Mouse (Mus musculus) forebrain, embryonic 15.5 days (tissue): Measurements from ENCODE around the gene Cyp4a10. TPM values are rescaled to one million over a fixed set of nuclear protein-coding genes. Genes with fewer than 3 reads are reported as not detected.
"Not testable (repeated sequence)": the region's sequence is repeated elsewhere in the genome, so short reads cannot be mapped to it uniquely, and the experiment has no call there.

Experiments
- ATAC-seq: fragments of 200-750 bp; cut with Nextera tagmentation; replicated peaks from 2 replicates; pipeline ENCODE4 v1.8.0; 2017; ENCODE audit warnings: mild to moderate bottlenecking, moderate TSS enrichment, moderate library complexity
- H3K27ac ChIP-seq: fragments of 300-500 bp; sonication (generic); replicated peaks from 2 replicates; pipeline ENCODE4 v1.5.1; 2015; ENCODE audit warnings: mild to moderate bottlenecking, inconsistent platforms
- H3K27me3 ChIP-seq: fragments of 300-500 bp; sonication (generic); 2 replicates; pipeline ENCODE4 v1.6.1; 2015; ENCODE audit warnings: inconsistent platforms
- H3K36me3 ChIP-seq: fragments of 300-500 bp; sonication (generic); 2 replicates; pipeline ENCODE4 v1.6.1; 2015; ENCODE audit warnings: mild to moderate bottlenecking, inconsistent platforms
- H3K4me1 ChIP-seq: fragments of 300-500 bp; sonication (generic); 2 replicates; pipeline ENCODE4 v1.6.1; 2015; ENCODE audit warnings: inconsistent platforms
- H3K4me2 ChIP-seq: fragments of 300-500 bp; sonication (generic); replicated peaks from 2 replicates; pipeline ENCODE4 v1.6.1; 2015; ENCODE audit warnings: mild to moderate bottlenecking, inconsistent platforms
- H3K4me3 ChIP-seq: fragments of 300-500 bp; sonication (generic); 2 replicates; pipeline ENCODE4 v1.5.1; 2015; ENCODE audit warnings: mild to moderate bottlenecking, inconsistent platforms
- H3K9ac ChIP-seq: fragments of 300-500 bp; sonication (generic); replicated peaks from 2 replicates; pipeline ENCODE4 v1.6.1; 2015; ENCODE audit warnings: mild to moderate bottlenecking, inconsistent platforms
- H3K9me3 ChIP-seq: fragments of 300-500 bp; sonication (generic); 2 replicates; pipeline ENCODE4 v1.6.1; 2016; ENCODE audit warnings: inconsistent platforms
- WGBS: fragments of 180-500 bp; shearing (Covaris S2); methylation state at CpG from one replicate; pipeline ENCODE4 v1.1.7; 2015; ENCODE audit warnings: mixed read lengths; 5-methylcytosine and 5-hydroxymethylcytosine counted together
- polyA plus RNA-seq: library from polyadenylated mRNA; unstranded; fragments of >200 nt; fragmentation: Nextera tagmentation; extraction: Ambion mirVana; gene quantifications from 2 replicates; pipeline ENCODE4 v1.2.1, GENCODE M21; 2015

Gene Cyp4a10
- polyA plus RNA-seq, 1 experiment from 2014 or later: not detected

DNA sequence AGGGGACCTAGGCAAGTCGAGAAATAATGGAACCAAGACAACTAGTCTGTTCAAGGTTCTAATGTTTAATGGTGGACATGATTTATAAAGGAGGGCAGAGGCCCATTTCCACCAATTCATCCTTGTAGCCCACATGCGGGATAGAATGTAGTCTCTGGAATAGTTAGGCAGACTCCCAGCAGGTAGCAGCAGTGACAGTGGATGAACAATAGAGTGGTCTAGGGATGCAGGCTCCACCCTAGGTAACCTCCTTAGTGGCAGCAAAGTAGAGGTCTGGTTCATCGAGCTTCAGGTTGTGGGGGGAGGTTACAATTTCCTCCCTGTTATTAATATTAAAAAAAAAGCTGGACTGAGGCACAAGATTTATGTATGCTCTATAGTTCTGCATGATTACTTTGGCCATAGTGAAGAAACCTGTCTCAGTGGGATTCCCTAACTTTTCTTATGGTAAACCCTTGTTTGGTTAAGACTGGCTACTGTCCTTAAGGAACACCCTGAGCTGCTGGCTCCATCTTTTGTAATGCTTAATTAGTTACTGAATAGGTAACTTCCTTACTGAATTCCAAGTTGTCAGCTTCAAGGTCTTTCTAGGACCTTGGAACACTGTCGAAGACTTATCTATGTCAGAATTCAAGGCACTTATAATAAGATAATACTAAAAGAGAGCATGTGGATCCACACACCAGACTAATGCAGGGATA, 39.9 kb downstream of the Cyp4a10 start:
- no peaks in the 10 kb centered on the region for H3K9me3 ChIP-seq
- no peak overlapping the region for H3K4me3 ChIP-seq
- no peaks in the 10 kb centered on the region for H3K27me3 ChIP-seq
- H3K36me3 ChIP-seq: no peaks in the 10 kb centered on the region
- H3K9ac ChIP-seq: no peak overlapping the region
- no peaks in the 10 kb centered on the region for H3K4me1 ChIP-seq
- H3K27ac ChIP-seq: no peak overlapping the region
- no peak overlapping the region for H3K4me2 ChIP-seq
- no peak for ATAC-seq
- WGBS: 57% methylated on average over 4 of the region's 4 CpGs

DNA sequence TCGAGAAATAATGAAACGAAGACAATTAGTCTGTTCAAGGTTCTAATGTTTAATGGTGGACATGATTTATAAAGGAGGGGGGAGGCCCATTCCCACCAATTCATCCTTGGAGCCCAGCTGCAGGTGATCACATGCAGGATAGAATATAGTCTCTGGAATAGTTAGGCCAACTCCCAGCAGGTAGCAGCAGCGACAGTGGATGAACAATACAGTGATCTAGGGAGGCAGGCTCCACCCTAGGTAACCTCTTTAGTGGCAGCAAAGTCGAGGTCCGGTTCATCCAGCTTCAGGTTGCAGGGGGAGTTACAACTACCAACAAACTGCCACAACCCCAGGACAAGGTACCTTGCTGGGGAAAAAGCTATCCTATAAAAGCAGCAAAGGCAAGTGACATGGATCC, 43.2 kb downstream of the Cyp4a10 start:
- 58% methylated on average over 5 of the region's 5 CpGs for WGBS
- H3K4me3 ChIP-seq, H3K9me3 ChIP-seq, H3K4me1 ChIP-seq, H3K27ac ChIP-seq, H3K4me2 ChIP-seq, ATAC-seq, H3K9ac ChIP-seq, H3K36me3 ChIP-seq, H3K27me3 ChIP-seq: not testable (repeated sequence)

DNA sequence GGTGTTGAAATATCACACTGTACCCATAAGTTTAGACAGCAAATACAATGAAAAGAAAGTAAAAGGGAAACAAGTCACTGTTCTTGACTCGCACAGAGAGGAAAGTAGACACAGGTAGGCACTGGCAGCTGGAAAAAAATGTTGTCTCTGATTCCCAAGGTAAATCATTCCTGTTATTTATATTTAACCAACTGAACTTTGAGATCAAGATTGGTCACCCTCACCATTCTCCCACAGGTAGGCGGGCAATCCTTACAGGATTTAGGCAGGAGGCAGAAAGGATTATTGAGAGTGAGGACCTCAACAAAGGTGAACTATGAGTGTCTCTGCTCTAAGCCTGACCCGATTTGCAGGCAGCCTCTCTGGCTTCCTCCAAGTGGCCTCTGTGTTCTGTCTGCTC, 45.3 kb downstream of the Cyp4a10 start, which contains the start of gene Cyp4a31:
Cyp4a31 (plus strand) TSS at position 249 of the 400 bp plus-strand sequence.
- ATAC-seq: no peak
- no peaks in the 10 kb centered on the region for H3K36me3 ChIP-seq
- no peak within 1 kb of the TSS for H3K4me3 ChIP-seq
- H3K4me1 ChIP-seq: no peaks in the 10 kb centered on the region
- 85% methylated on average over 3 of the region's 3 CpGs for WGBS
- no peaks in the 10 kb centered on the region for H3K9me3 ChIP-seq
- no peaks in the 10 kb centered on the region for H3K27me3 ChIP-seq
- no peak within 1 kb of the TSS for H3K4me2 ChIP-seq
- H3K27ac ChIP-seq: no peak within 1 kb of the TSS
- no peak within 1 kb of the TSS for H3K9ac ChIP-seq

DNA sequence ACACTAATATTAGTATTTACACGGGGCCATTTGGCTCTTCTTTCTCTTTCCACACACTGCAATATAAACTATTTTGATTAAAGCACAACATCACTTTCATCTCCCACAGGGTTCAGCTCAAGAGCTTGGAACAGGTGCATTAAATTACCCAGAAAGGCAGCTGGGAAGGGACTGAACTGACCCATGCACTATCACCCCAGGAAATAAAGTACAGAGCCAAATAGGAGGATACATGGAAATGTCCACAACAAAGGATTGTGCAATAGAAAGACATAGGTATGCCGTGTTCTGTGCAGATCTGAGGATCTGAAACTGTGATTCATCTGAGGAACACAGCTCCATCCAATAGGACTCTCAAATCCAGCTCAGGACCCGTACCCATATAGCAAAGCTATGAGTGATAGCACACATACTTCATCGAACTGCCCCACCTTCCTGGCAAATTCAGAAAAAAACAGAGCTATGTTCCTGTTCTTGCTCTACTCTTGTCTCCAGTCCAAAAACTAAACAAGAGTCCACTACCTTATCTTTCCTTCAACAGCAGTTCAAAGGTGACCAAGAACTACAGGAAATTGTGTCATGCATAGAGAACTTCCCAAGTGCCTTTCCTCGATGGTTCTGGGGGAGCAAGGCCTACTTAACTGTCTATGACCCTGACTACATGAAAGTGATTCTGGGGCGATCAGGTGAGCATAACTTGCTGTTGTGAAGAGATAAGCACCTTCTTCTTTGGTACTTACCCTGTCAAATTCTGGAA, 46.6 kb downstream of the Cyp4a10 start:
- 93% methylated on average over 6 of the region's 6 CpGs for WGBS
- H3K9me3 ChIP-seq, H3K27me3 ChIP-seq, H3K36me3 ChIP-seq, H3K4me1 ChIP-seq, H3K4me2 ChIP-seq, H3K27ac ChIP-seq, H3K9ac ChIP-seq, H3K4me3 ChIP-seq, ATAC-seq: not testable (repeated sequence)

DNA sequence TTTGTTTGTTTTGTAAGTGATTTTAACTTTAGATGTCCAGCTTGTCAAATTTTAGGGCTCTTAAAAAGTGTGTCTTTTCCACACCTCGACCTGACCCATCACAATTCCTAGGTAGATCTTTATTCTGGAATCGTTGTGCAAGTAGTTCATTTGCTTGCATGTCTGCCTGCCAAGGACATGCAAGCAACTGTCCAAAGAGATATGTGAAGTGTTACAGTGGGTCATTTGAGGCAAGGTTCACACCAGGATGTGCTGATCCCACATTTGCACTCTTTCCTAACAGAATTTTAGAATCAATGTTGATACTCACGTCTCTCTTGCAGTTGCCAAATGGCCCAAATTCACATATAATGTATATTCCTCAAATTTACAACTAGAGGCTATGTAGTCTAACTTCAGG, 57.2 kb downstream of the Cyp4a10 start:
- Histone ChIP-seq H3K9ac (no peak overlapping the region), H3K27me3 (no peaks in the 10 kb centered on the region), H3K27ac (no peak overlapping the region), H3K36me3 (no peaks in the 10 kb centered on the region), H3K4me3 (no peak overlapping the region), H3K4me2 (no peak overlapping the region), H3K9me3 (no peaks in the 10 kb centered on the region), H3K4me1 (no peaks in the 10 kb centered on the region)
- ATAC-seq: no peak
- WGBS: 82% methylated on average over 3 of the region's 3 CpGs

DNA sequence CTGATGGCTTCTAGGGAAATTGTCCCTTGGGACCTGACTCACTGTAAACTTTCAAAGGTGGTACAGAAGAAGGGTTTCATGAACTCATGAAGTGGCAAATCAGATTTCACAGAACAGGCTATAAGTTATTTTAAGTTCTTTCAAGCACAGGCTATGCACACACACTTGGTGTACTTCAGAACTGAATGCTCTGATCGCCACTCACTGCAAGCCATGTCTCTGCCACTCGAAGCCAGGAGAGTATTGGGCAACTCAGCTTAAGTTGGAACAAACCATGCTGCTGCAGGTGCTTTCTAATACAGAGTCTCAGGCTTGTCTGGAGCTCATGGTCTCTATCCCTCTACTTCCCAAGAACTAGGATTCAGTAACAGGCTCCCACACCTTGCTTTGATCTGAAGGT, 57.7 kb downstream of the Cyp4a10 start:
- no peaks in the 10 kb centered on the region for H3K9me3 ChIP-seq
- H3K27ac ChIP-seq: no peak overlapping the region
- no peak for ATAC-seq
- no peak overlapping the region for H3K4me3 ChIP-seq
- WGBS: 76% methylated on average over 2 of the region's 2 CpGs
- no peaks in the 10 kb centered on the region for H3K36me3 ChIP-seq
- H3K4me1 ChIP-seq: no peaks in the 10 kb centered on the region
- no peak overlapping the region for H3K4me2 ChIP-seq
- no peak overlapping the region for H3K9ac ChIP-seq
- H3K27me3 ChIP-seq: no peaks in the 10 kb centered on the region

DNA sequence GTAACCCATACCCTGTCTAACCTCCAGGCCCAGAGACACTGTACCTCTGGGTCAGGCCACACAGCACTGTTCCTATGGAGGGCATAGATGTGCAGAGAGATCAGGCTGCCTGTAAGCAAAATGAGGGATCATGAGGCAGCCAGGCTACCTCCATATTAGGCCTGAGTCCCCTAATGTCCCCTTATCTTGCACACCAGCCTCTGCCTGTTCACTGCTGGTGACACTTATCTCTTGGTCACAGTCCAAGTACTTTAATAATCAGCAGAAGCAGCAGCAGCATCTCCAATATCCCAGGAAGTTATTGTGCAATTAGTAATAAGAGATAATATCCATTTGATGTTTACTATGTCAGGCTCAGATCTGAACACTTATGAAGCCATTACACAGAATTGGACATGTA, 65.0 kb downstream of the Cyp4a10 start:
- Histone ChIP-seq H3K4me2 (no peak overlapping the region), H3K4me3 (no peak overlapping the region), H3K9me3 (no peaks in the 10 kb centered on the region), H3K27ac (no peak overlapping the region), H3K4me1 (no peaks in the 10 kb centered on the region), H3K36me3 (no peaks in the 10 kb centered on the region), H3K27me3 (no peaks in the 10 kb centered on the region), H3K9ac (no peak overlapping the region)
- no peak for ATAC-seq

Other genes with a start within 250 kb of the Cyp4a10 start
- gene Cyp4a12a, start 219.2 kb upstream of the Cyp4a10 start, polyA plus RNA-seq: not detected in 2 replicates
- not detected in 2 replicates for gene Cyp4a12b, start 106.6 kb upstream of the Cyp4a10 start, polyA plus RNA-seq
- not detected in 2 replicates for gene Cyp4a30b, start 65.7 kb upstream of the Cyp4a10 start, polyA plus RNA-seq
- gene Cyp4a14, start 22.1 kb upstream of the Cyp4a10 start, polyA plus RNA-seq: not detected in 2 replicates
- not detected in 2 replicates for gene Cyp4a31, start 45.4 kb downstream of the Cyp4a10 start, polyA plus RNA-seq
- gene Cyp4a32, start 82.7 kb downstream of the Cyp4a10 start, polyA plus RNA-seq: not detected in 2 replicates
- gene Cyp4b1, start 129.5 kb downstream of the Cyp4a10 start, polyA plus RNA-seq: 0.42 and 0.47 TPM in 2 replicates
- 19.6 and 20.2 TPM in 2 replicates for gene Efcab14, start 219.5 kb downstream of the Cyp4a10 start, polyA plus RNA-seq